Mouse (Mus musculus): ENCODE data around the gene Hoga1. TPM values are rescaled to one million over a fixed set of nuclear protein-coding genes. Genes with fewer than 3 reads are reported as not detected.

Hoga1 gene
- not detected for polyA plus RNA-seq (2017; shearing (Covaris generic))

DNA sequence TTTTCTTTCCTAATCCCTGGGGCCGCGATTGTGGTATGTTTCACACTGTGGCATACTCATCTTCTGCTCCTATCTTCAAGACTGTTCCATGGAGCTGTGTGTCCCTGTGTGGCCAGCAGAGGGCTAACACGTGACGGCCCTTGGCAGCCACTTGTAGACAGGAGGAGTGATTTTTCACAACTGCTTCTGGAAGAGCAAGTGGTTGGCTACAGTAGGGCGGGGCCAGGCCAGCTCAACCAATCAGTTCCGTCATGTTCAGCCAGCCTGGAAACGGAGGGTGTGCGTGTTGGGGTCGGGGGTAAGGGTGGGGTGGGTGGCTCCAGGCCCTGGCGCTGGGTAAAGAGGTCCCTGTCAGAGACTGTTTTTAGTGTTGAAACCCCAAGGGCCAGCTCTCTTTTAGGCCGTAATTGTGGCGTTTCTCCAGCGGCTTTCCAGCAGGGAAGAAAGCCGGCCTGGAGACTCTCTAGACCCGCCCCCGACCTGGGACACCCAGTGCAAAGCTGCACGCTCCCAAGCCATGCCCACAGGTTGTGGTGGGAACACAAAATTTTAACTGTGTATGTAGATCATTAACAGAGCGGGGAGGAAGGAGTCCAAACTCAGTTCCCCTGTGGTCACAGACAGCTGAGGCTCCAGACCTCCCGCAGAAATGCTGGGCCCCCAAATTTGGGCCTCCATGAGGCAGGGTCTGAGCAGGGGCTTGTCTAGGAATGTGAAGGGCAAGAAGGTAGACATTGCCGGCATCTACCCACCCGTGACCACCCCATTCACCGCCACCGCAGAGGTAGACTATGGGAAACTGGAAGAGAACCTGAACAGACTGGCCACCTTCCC, at the start of gene Hoga1:
Hoga1 (plus strand) TSS at position 342 of the 834 bp plus-strand sequence.

DNA sequence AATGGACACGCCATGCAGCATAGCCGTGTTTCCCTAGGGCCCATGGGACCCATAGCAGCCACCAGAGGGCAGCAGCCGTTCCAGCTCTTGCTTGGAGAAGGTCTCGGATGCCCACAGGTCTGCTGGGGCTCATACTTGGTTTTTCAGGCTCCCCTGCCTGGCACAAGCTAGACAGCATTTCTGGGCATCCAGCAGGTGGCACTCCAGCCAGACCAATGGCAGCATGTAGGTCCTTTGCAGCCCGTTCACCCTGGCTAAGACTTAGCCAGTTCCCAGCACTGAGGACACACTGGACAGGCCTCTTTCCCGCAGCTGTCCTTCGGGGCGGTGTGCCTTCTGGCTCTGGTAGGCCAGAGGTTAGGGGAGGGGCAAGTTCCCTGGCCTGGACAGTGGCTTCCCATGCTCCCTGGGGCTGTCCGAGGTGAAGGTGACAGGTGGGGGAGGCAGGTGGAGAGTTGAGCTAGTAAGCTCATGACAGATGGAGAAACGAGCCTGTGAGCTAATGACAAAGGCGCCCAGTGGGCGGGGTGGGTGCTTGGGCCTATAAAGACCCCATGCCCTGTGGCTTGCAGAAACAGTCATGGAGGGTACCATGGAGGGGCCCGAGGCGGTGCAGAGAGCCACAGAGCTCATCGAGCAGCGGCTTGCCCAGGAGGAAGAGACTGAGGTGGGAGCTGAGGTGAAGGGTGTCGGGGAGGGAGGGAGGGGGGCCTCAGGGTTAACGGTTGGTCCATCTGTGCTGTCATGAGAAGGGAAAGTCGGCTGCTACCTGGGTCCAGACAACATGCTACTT, 9.8 kb upstream of the Hoga1 start, which contains the start of gene Ankrd2:
Ankrd2 (plus strand) TSS at position 545 of the 793 bp plus-strand sequence.

DNA sequence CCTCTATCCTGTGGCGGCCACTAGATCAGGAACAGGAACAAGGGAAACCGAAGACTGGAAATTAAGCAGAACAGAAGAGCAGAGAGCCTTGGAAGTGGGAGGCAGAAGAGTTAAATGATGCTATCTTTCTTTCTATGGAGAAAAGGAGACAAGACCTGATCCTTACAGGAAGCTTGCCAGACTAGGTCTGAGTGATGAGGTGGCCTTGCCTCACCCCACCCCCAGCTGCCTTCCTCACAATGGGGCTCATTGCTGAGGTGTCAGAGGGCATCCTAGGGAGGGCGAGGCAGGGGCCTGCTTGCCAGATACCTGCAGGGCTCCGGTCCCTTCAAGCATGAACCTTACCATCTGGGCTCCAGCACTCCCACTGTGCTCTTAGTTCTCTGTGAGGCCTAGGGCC, 6.5 kb downstream of the Hoga1 start, which contains the start of gene 4933411K16Rik:
4933411K16Rik (plus strand) TSS at position 301 of the 400 bp plus-strand sequence.

DNA sequence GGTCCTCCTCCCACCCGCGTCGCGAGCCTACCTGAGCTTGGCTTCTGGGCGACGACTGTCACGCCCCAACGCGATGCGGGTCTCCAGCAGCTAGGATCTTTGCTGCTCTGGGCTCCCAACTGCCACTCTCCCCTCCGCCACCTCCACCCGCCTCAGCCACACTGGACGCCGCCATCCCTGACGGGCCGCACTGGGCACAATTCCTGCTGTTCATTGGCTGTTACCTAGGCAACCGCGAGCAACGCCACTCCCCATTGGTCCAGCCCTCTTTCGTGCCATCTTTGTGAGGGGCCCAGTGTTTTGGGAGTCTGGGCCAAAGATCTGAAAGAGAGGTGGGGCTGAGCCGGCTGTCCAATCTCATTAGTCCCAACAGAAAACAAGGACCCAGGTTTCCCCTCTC, 40.8 kb downstream of the Hoga1 start, which contains the start of gene Morn4:
Morn4 (minus strand) TSS at position 192 of the 400 bp plus-strand sequence.

DNA sequence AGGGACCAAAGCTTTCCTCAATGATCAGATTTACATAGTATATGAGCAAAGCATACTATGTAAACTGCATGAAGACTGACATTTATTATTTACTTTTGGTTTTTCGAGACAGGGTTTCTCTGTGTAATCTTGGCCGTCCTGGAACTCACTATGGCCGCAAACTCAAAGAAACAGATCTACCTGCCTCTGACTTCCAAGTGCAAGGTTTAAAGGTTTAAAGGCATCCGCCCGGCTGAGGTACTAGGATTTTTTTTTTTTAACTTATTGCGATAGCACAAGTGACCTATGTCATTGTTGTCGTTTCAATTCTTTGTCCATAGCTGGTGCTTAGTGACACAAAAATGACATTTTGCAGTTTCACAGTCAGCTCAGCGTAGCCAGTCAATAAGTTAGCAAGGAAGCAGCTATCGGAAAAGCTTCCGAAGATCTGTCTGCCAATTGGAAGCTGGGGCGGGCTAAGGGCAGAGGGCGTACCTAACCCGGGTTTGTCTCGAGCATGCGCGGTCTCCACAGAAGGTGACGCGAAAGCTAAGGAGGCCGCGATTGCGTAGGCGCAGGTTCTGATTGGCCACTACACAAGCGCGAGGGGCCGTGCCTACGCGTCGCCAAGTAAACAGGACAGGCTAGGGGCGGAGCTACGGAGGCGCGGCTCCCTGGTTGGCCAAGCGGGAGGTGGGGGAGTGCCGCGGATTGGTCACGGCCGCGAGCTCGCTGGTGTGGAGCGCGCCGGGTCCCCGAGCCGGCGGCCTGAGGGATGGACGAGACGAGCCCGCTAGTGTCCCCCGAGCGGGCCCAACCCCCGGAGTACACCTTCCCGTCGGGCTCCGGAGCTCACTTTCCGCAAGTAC, 44.6 kb downstream of the Hoga1 start, which contains the start of gene Pi4k2a:
Pi4k2a (plus strand) TSS at position 723 of the 848 bp plus-strand sequence.

Other genes starting within 250 kb of the Hoga1 start
- 3.1 TPM for gene Arhgap19, start 243.6 kb upstream of the Hoga1 start, polyA plus RNA-seq (2017; shearing (Covaris generic))
- 4.5 TPM for gene Frat1, start 215.6 kb upstream of the Hoga1 start, polyA plus RNA-seq (2017; shearing (Covaris generic))
- gene Frat2, start 197.5 kb upstream of the Hoga1 start, polyA plus RNA-seq (2017; shearing (Covaris generic)): 26.2 TPM
- 20.9 TPM for gene Rrp12, start 149.4 kb upstream of the Hoga1 start, polyA plus RNA-seq (2017; shearing (Covaris generic))
- gene Pgam1, start 133.7 kb upstream of the Hoga1 start, polyA plus RNA-seq (2017; shearing (Covaris generic)): 114 TPM
- 80.7 TPM for gene Exosc1, start 112.2 kb upstream of the Hoga1 start, polyA plus RNA-seq (2017; shearing (Covaris generic))
- gene Zdhhc16, start 112.1 kb upstream of the Hoga1 start, polyA plus RNA-seq (2017; shearing (Covaris generic)): 68.7 TPM
- gene Mms19, start 64.5 kb upstream of the Hoga1 start, polyA plus RNA-seq (2017; shearing (Covaris generic)): 68.6 TPM
- 8.2 TPM for gene Ubtd1, start 63.8 kb upstream of the Hoga1 start, polyA plus RNA-seq (2017; shearing (Covaris generic))
- gene Ankrd2, start 9.6 kb upstream of the Hoga1 start, polyA plus RNA-seq (2017; shearing (Covaris generic)): not detected
- not detected for gene 4933411K16Rik, start 6.6 kb downstream of the Hoga1 start, polyA plus RNA-seq (2017; shearing (Covaris generic))
- 0.26 TPM for gene Morn4, start 40.7 kb downstream of the Hoga1 start, polyA plus RNA-seq (2017; shearing (Covaris generic))
- 43.0 TPM for gene Pi4k2a, start 44.9 kb downstream of the Hoga1 start, polyA plus RNA-seq (2017; shearing (Covaris generic))
- gene Avpi1, start 83.4 kb downstream of the Hoga1 start, polyA plus RNA-seq (2017; shearing (Covaris generic)): 5.3 TPM
- gene Marveld1, start 101.8 kb downstream of the Hoga1 start, polyA plus RNA-seq (2017; shearing (Covaris generic)): 41.6 TPM
- 61.9 TPM for gene Zfyve27, start 118.3 kb downstream of the Hoga1 start, polyA plus RNA-seq (2017; shearing (Covaris generic))
- not detected for gene Sfrp5, start 156.6 kb downstream of the Hoga1 start, polyA plus RNA-seq (2017; shearing (Covaris generic))
- gene Golga7b, start 202.0 kb downstream of the Hoga1 start, polyA plus RNA-seq (2017; shearing (Covaris generic)): not detected